Mouse (Mus musculus) mature B cell (primary cell): ENCODE measurements around the gene Mroh8.
"Not testable (repeated sequence)": the region's sequence is repeated elsewhere in the genome, so short reads cannot be mapped to it uniquely, and the experiment has no call there.

Source experiments
- in situ Hi-C: fragments of 300-500 bp; cut with MboI; formaldehyde crosslinking; loops from 2 replicates; pipeline ENCODE4 v1.14.3; 2019

The Mroh8 gene

GRCm38 (mm10) chr2:157198405-157198804 is 80.9 kb downstream of the Mroh8 start:
- in situ Hi-C loops: not testable (repeated sequence)

- in situ Hi-C loops: no loop called here
Measured at GRCm38 (mm10) chr2:157190651-157191050, 88.7 kb downstream of the Mroh8 start.

- in situ Hi-C loops: no loop called here
Measured at GRCm38 (mm10) chr2:157187223-157187622, 92.1 kb downstream of the Mroh8 start.

GRCm38 (mm10) chr2:157186504-157186903 is 92.8 kb downstream of the Mroh8 start:
- in situ Hi-C loops: no loop called here

GRCm38 (mm10) chr2:157185022-157185660 is 94.2 kb downstream of the Mroh8 start:
- in situ Hi-C loops: no loop called here

GRCm38 (mm10) chr2:157178167-157178566 is 101.2 kb downstream of the Mroh8 start:
- in situ Hi-C loops: no loop called here

- in situ Hi-C loops: no loop called here
Measured at GRCm38 (mm10) chr2:157176248-157176647, 103.1 kb downstream of the Mroh8 start.

GRCm38 (mm10) chr2:157174416-157174815 is 104.9 kb downstream of the Mroh8 start:
- in situ Hi-C loops: no loop called here

- in situ Hi-C loops: no loop called here
Measured at GRCm38 (mm10) chr2:157173555-157173954, 105.8 kb downstream of the Mroh8 start.

GRCm38 (mm10) chr2:157172984-157173383 is 106.4 kb downstream of the Mroh8 start:
- in situ Hi-C loops: no loop called here

- in situ Hi-C loops: no loop called here
Measured at GRCm38 (mm10) chr2:157170626-157171025, 108.7 kb downstream of the Mroh8 start.

GRCm38 (mm10) chr2:157170166-157170565 is 109.2 kb downstream of the Mroh8 start:
- in situ Hi-C loops: no loop called here

- in situ Hi-C loops: no loop called here
Measured at GRCm38 (mm10) chr2:157166371-157167080, 112.8 kb downstream of the Mroh8 start.

GRCm38 (mm10) chr2:157165312-157166224 is 113.8 kb downstream of the Mroh8 start:
- in situ Hi-C loops: not testable (repeated sequence)

GRCm38 (mm10) chr2:157164101-157164500 is 115.2 kb downstream of the Mroh8 start:
- in situ Hi-C loops: no loop called here
